Mouse (Mus musculus): Measurements from ENCODE around the gene Fbrsl1. TPM values are rescaled to one million over a fixed set of nuclear protein-coding genes. Genes with fewer than 3 reads are reported as not detected.

The Fbrsl1 gene
- total RNA-seq (2022), result 10 to 100 TPM; 44.1 to 53.9 (median 46.1) TPM

GRCm38 (mm10) chr5:110448436-110449134 lies at the start of gene Fbrsl1:
Gene Fbrsl1 (minus strand): TSS chr5:110448503.
- DNase-seq (ENCODE audit: low spot score), result peak; percentile 93

GRCm38 (mm10) chr5:110498071-110498470 lies 49.8 kb upstream of the Fbrsl1 start:
- no peak for DNase-seq (ENCODE audit: low spot score)

- DNase-seq (ENCODE audit: low spot score), result peak; percentile 46
Observed at GRCm38 (mm10) chr5:110497556-110497955, 49.3 kb upstream of the Fbrsl1 start.

GRCm38 (mm10) chr5:110495051-110495450 lies 46.7 kb upstream of the Fbrsl1 start:
- no peak for DNase-seq (ENCODE audit: low spot score)

GRCm38 (mm10) chr5:110494396-110494795 lies 46.1 kb upstream of the Fbrsl1 start:
- DNase-seq (ENCODE audit: low spot score), result no peak

GRCm38 (mm10) chr5:110493785-110494184 lies 45.5 kb upstream of the Fbrsl1 start:
- peak; percentile 55 for DNase-seq (ENCODE audit: low spot score)

GRCm38 (mm10) chr5:110489639-110490038 lies 41.3 kb upstream of the Fbrsl1 start:
- no peak for DNase-seq (ENCODE audit: low spot score)

- DNase-seq (ENCODE audit: low spot score), result no peak
Observed at GRCm38 (mm10) chr5:110487943-110488342, 39.6 kb upstream of the Fbrsl1 start.

GRCm38 (mm10) chr5:110486674-110487334 lies 38.5 kb upstream of the Fbrsl1 start:
- DNase-seq (ENCODE audit: low spot score), result no peak

- DNase-seq (ENCODE audit: low spot score), result no peak
Observed at GRCm38 (mm10) chr5:110484711-110485110, 36.4 kb upstream of the Fbrsl1 start.

GRCm38 (mm10) chr5:110479228-110479627 lies 30.9 kb upstream of the Fbrsl1 start:
- DNase-seq (ENCODE audit: low spot score), result no peak

- no peak for DNase-seq (ENCODE audit: low spot score)
Observed at GRCm38 (mm10) chr5:110474156-110474555, 25.9 kb upstream of the Fbrsl1 start.

GRCm38 (mm10) chr5:110472834-110473233 lies 24.5 kb upstream of the Fbrsl1 start:
- no peak for DNase-seq (ENCODE audit: low spot score)

GRCm38 (mm10) chr5:110471981-110472476 lies 23.7 kb upstream of the Fbrsl1 start:
- DNase-seq (ENCODE audit: low spot score), result no peak

GRCm38 (mm10) chr5:110471285-110471684 lies 23.0 kb upstream of the Fbrsl1 start:
- no peak for DNase-seq (ENCODE audit: low spot score)

- no peak for DNase-seq (ENCODE audit: low spot score)
Observed at GRCm38 (mm10) chr5:110469227-110469925, 21.1 kb upstream of the Fbrsl1 start.

- DNase-seq (ENCODE audit: low spot score), result no peak
Observed at GRCm38 (mm10) chr5:110468296-110468695, 20.0 kb upstream of the Fbrsl1 start.

GRCm38 (mm10) chr5:110467725-110468124 lies 19.4 kb upstream of the Fbrsl1 start:
- DNase-seq (ENCODE audit: low spot score), result no peak

- no peak for DNase-seq (ENCODE audit: low spot score)
Observed at GRCm38 (mm10) chr5:110466531-110467424, 18.5 kb upstream of the Fbrsl1 start.

GRCm38 (mm10) chr5:110462646-110463045 lies 14.3 kb upstream of the Fbrsl1 start:
- DNase-seq (ENCODE audit: low spot score), result no peak

- peak; percentile 46 for DNase-seq (ENCODE audit: low spot score)
Observed at GRCm38 (mm10) chr5:110458936-110459335, 10.6 kb upstream of the Fbrsl1 start.
